ENCODE assay signal across 18 mouse cellular contexts in the genomic region with DNA sequence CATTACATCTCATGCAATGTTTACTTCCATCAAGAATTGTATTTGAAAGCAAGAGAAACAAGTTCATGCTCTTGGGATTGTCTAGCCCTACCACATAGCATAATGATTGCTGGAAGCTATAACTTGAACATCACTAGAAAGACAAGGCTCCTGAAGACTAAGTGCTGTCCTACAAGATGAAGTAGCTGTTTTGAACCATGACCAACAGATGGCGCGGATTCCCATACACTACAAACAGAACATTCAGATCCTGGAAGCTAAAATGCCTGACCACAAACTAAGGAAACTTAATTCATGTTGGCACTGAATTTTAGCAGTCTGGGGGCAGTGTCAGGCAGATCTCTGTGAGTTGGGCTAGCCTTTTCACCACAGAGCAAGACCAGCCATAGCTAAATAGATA. TPM values are rescaled to one million over a fixed set of nuclear protein-coding genes. Genes with fewer than 3 reads are reported as not detected.
A peak's percentile ranks its signal among the peaks of the same experiment; 100 is the strongest.
DNase-seq lines count a peak whose midpoint lies in the region; ATAC-seq and TF ChIP-seq lines count a peak whose summit lies in the region.
"Had no signal": no experiment of that assay in that cellular context is flagged by ENCODE, and none has a peak within 500 bp of the region (broad histone marks: within the 10 kb centered on the region; RNA-seq: fewer than 3 reads in every experiment).

No protein-coding gene starts in this region.

- no peaks in the 10 kb centered on the region for H3K9me3 ChIP-seq in stomach, postnatal 0 days (ENCODE audit: control insufficient read depth, low read length)

- H3K4me3 ChIP-seq in stomach, postnatal 0 days (ENCODE audit: low read depth, low read length), result no peak overlapping the region

- TF ChIP-seq EP300 in stomach, postnatal 0 days (optimal IDR thresholded peaks at IDR 0.05), result no peak

- no peak overlapping the region for H3K9ac ChIP-seq in stomach, postnatal 0 days (ENCODE audit: low read length)

- H3K4me2 ChIP-seq in stomach, postnatal 0 days (replicated peaks; ENCODE audit: low read depth), result no peak overlapping the region

- DNase-seq in kidney, adult 9 months, result peak; percentile 13
- DNase-seq in kidney, adult 11 months, result no peak
- peak; percentile 8 for DNase-seq in thymus, postnatal 14 days
- no peak for DNase-seq in thymus, postnatal 25 days
- peak; percentile 35 for DNase-seq in MN1 (ENCODE audit: low spot score)
- DNase-seq in stomach, postnatal 0 days (ENCODE audit: low spot score), result no peak
- no peak for DNase-seq in adrenal gland, postnatal 4 days (ENCODE audit: low spot score in 2 of 2)
- DNase-seq: cerebellum, postnatal 36 days; heart, adult 11 months; kidney, adult 18-20 months; liver; right cerebral cortex, postnatal 4 days had no signal

- peak; percentile 47 for TF ChIP-seq CTCF in stomach, postnatal 0 days (IDR thresholded peaks at IDR 0.05; ENCODE audit: low read depth)

- no peak for ATAC-seq in stomach, postnatal 0 days (ENCODE audit: low FRiP score, low TSS enrichment)

- H3K36me3 ChIP-seq in stomach, postnatal 0 days (ENCODE audit: control insufficient read depth, insufficient read depth, low read length), result no peaks in the 10 kb centered on the region

- WGBS in stomach, postnatal 0 days, result 50% methylated on average over 2 of the region's 2 CpGs

- H3K27me3 ChIP-seq in stomach, postnatal 0 days (ENCODE audit: control insufficient read depth, insufficient read depth, low read length), result no peaks in the 10 kb centered on the region

- no peaks in the 10 kb centered on the region for H3K4me1 ChIP-seq in stomach, postnatal 0 days (replicated peaks; ENCODE audit: control insufficient read depth, insufficient read depth)

- H3K27ac ChIP-seq in stomach, postnatal 0 days (replicated peaks), result no peak overlapping the region

RNA-seq across cellular contexts. Expression of a gene that starts 14.4 kb away (rescaled TPM):
- polyA plus RNA-seq in stomach, postnatal 0 days (2015; fragmentation: Nextera tagmentation; extraction: Ambion mirVana), result not detected in 2 replicates
- total RNA-seq in adrenal gland, postnatal 4 days (2021), result not detected
- total RNA-seq: hematopoietic stem cell, adult 5-6 weeks; left cerebral cortex, adult 8-10 months; megakaryocyte progenitor cell, adult 5-6 weeks; monocyte, adult 5-6 weeks had no signal
- polyA plus RNA-seq: frontal cortex, adult 2 months; stomach, embryonic 16.5 days had no signal

RNA-seq across cellular contexts. Expression of a gene that starts 16.9 kb away (rescaled TPM):
- polyA plus RNA-seq in stomach, postnatal 0 days (2015; fragmentation: Nextera tagmentation; extraction: Ambion mirVana), result 95.7 and 98.1 TPM in 2 replicates
- total RNA-seq in adrenal gland, postnatal 4 days (2021), result 10 to 100 TPM; 73.0 to 73.2 TPM

Comparison
In these comparisons a context has a peak if more than half of its experiments do, and no peak if none do; other contexts are left out.
1. DNase-seq: peak in kidney, adult 9 months (single experiment), thymus, postnatal 14 days (single experiment) and MN1 (single experiment); none in kidney, adult 11 months (single experiment), thymus, postnatal 25 days (single experiment), stomach, postnatal 0 days (single experiment) and adrenal gland, postnatal 4 days (0 of 2).